Mouse (Mus musculus): ENCODE results near the gene Terb2.
"Not testable (repeated sequence)": the region's sequence is repeated elsewhere in the genome, so short reads cannot be mapped to it uniquely, and the experiment has no call there.

Gene Terb2

GRCm38 (mm10) chr2:122161542-122161941 is 24.5 kb upstream of the Terb2 start:
- DNase-seq (ENCODE audit: low spot score in 2 of 2): no peak

GRCm38 (mm10) chr2:122162529-122162928 is 23.5 kb upstream of the Terb2 start:
- DNase-seq (ENCODE audit: low spot score in 2 of 2): no peak

- no peak for DNase-seq (ENCODE audit: low spot score in 2 of 2)
These were observed 22.5 kb upstream of the Terb2 start for GRCm38 (mm10) chr2:122163430-122164195.

- no peak for DNase-seq (ENCODE audit: low spot score in 2 of 2)
These were observed 21.8 kb upstream of the Terb2 start for GRCm38 (mm10) chr2:122164293-122164692.

- DNase-seq (ENCODE audit: low spot score in 2 of 2): no peak
These were observed 14.8 kb upstream of the Terb2 start for GRCm38 (mm10) chr2:122171292-122171691.

- DNase-seq (ENCODE audit: low spot score in 2 of 2): no peak
These were observed 13.9 kb upstream of the Terb2 start for GRCm38 (mm10) chr2:122172188-122172587.

GRCm38 (mm10) chr2:122180051-122180822 is 5.8 kb upstream of the Terb2 start:
- peak; percentile 14 to 45 for DNase-seq (ENCODE audit: low spot score in 2 of 2)

GRCm38 (mm10) chr2:122185086-122185485 is 986 bp upstream of the Terb2 start:
- DNase-seq (ENCODE audit: low spot score in 2 of 2): no peak

- DNase-seq (ENCODE audit: low spot score in 2 of 2): no peak
These were observed 679 bp downstream of the Terb2 start for GRCm38 (mm10) chr2:122186751-122187150.

GRCm38 (mm10) chr2:122191849-122192248 is 5.8 kb downstream of the Terb2 start:
- DNase-seq (ENCODE audit: low spot score in 2 of 2): no peak

GRCm38 (mm10) chr2:122194509-122194929 is 8.4 kb downstream of the Terb2 start:
- peak in 1 of 2 experiments; percentile 29 for DNase-seq (ENCODE audit: low spot score in 2 of 2)

- no peak for DNase-seq (ENCODE audit: low spot score in 2 of 2)
These were observed 15.4 kb downstream of the Terb2 start for GRCm38 (mm10) chr2:122201501-122201900.

GRCm38 (mm10) chr2:122206440-122207107 is 20.5 kb downstream of the Terb2 start:
- DNase-seq (ENCODE audit: low spot score in 2 of 2): no peak

- DNase-seq (ENCODE audit: low spot score in 2 of 2): no peak
These were observed 24.6 kb downstream of the Terb2 start for GRCm38 (mm10) chr2:122210534-122211228.

GRCm38 (mm10) chr2:122217075-122217474 is 31.0 kb downstream of the Terb2 start:
- not testable (repeated sequence) for DNase-seq (ENCODE audit: low spot score in 2 of 2)

- no peak for DNase-seq (ENCODE audit: low spot score in 2 of 2)
These were observed 32.2 kb downstream of the Terb2 start for GRCm38 (mm10) chr2:122218234-122218633.

- DNase-seq (ENCODE audit: low spot score in 2 of 2): no peak
These were observed 35.3 kb downstream of the Terb2 start for GRCm38 (mm10) chr2:122221378-122221777.

- DNase-seq (ENCODE audit: low spot score in 2 of 2): no peak
These were observed 35.7 kb downstream of the Terb2 start for GRCm38 (mm10) chr2:122221798-122222197.

- DNase-seq (ENCODE audit: low spot score in 2 of 2): no peak
These were observed 36.2 kb downstream of the Terb2 start for GRCm38 (mm10) chr2:122222272-122222671.

- DNase-seq (ENCODE audit: low spot score in 2 of 2): no peak
These were observed 37.6 kb downstream of the Terb2 start for GRCm38 (mm10) chr2:122223654-122224053.

- DNase-seq (ENCODE audit: low spot score in 2 of 2): no peak
These were observed 44.3 kb downstream of the Terb2 start for GRCm38 (mm10) chr2:122230395-122230794.

GRCm38 (mm10) chr2:122231616-122232015 is 45.5 kb downstream of the Terb2 start:
- no peak for DNase-seq (ENCODE audit: low spot score in 2 of 2)

Measured in thymus, postnatal 10 days (tissue).